In the genomic region with DNA sequence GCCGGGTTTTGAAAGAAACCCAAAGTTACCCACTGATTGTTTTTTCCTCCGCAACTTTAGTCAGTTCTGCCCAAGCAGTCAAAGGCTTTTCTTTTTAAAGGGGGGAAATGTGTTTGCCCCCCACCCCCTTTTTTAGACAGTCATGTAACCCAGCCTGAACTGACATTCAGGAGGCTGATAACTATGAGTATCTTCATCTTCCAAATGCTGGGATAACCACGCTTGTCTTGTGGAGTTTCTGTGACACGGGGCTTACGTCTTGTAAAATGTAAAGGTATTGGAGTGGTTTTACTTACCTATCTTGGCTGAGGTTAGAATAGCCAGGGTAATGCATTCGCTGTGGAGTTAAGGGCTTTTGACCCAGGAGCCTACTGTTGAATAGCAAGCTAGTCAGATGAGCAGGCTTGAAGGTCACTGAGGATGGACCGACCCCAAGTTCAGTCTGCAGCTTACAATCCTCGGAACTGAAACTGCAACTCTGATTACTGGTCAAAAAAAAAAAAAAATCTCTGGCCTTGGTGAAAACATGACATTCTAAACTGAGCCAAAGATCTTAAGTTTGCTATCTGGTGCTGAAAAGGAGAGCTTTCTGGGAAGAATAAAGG, we compare ENCODE assay signal across 8 mouse cellular contexts. TPM values are rescaled to one million over a fixed set of nuclear protein-coding genes. Genes with fewer than 3 reads are reported as not detected.
A peak's percentile ranks its signal among the peaks of the same experiment; 100 is the strongest.
DNase-seq lines count a peak whose midpoint lies in the region; ATAC-seq and TF ChIP-seq lines count a peak whose summit lies in the region.

A gene (minus strand): TSS at position 318 of the 605 bp plus-strand sequence.

- H3K9me3 ChIP-seq in neural tube, embryonic 11.5 days (ENCODE audit: control insufficient read depth, low read length), result no peaks in the 10 kb centered on the region
- no peaks in the 10 kb centered on the region for H3K9me3 ChIP-seq in liver, embryonic 15.5 days (replicated peaks)

- H3K27ac ChIP-seq in neural tube, embryonic 11.5 days (ENCODE audit: low read depth, low read length), result peak within 1 kb of the TSS; percentile 83
- H3K27ac ChIP-seq in liver, embryonic 15.5 days (replicated peaks), result peak within 1 kb of the TSS; percentile 91

- WGBS in neural tube, embryonic 11.5 days, result 5% methylated on average over 8 of the region's 8 CpGs
- 1% methylated on average over 8 of the region's 8 CpGs for WGBS in liver, embryonic 15.5 days (ENCODE audit: insufficient replicate concordance)

- peak within 1 kb of the TSS; percentile 81 for H3K9ac ChIP-seq in neural tube, embryonic 11.5 days (ENCODE audit: low read length)
- H3K9ac ChIP-seq in liver, embryonic 15.5 days, result peak within 1 kb of the TSS; percentile 86

- H3K27me3 ChIP-seq in neural tube, embryonic 11.5 days (ENCODE audit: control insufficient read depth, insufficient read depth, low read length), result no peaks in the 10 kb centered on the region
- no peaks in the 10 kb centered on the region for H3K27me3 ChIP-seq in liver, embryonic 15.5 days

- DNase-seq in neural tube, embryonic 11.5 days (ENCODE audit: low spot score), result no peak
- DNase-seq in neural tube, embryonic 10.5 days (ENCODE audit: extremely low spot score, low spot score), result no peak
- no peak for DNase-seq in brain, embryonic 14.5 days (ENCODE audit: low read depth)
- DNase-seq in gastrocnemius, postnatal 4 days (ENCODE audit: low spot score in 2 of 2), result no peak
- peak; percentile 36 to 61 for DNase-seq in kidney, adult 8-10 months
- no peak for DNase-seq in ovary, postnatal 14 days (ENCODE audit: low spot score)
- no peak for DNase-seq in T-cell, adult 2 months (ENCODE audit: low spot score)

- peak within 1 kb of the TSS; percentile 79 for H3K4me2 ChIP-seq in neural tube, embryonic 11.5 days (ENCODE audit: low read depth)
- peak within 1 kb of the TSS; percentile 86 for H3K4me2 ChIP-seq in liver, embryonic 15.5 days

- TF ChIP-seq POLR2A in brain, embryonic 14.5 days (IDR thresholded peaks at IDR 0.05; ENCODE audit: borderline replicate concordance, extremely low read depth, insufficient read depth, insufficient read length, poor library complexity, severe bottlenecking), result no peak

- no peaks in the 10 kb centered on the region for H3K36me3 ChIP-seq in neural tube, embryonic 11.5 days (ENCODE audit: control insufficient read depth, insufficient read depth, low read length)
- no peaks in the 10 kb centered on the region; the same call in 1 of the 2 replicates for H3K36me3 ChIP-seq in liver, embryonic 15.5 days (replicated peaks)

- no peak; the same call in 1 of the 2 replicates for ATAC-seq in neural tube, embryonic 11.5 days (ENCODE audit: insufficient read depth, low FRiP score, low TSS enrichment)
- ATAC-seq in liver, embryonic 15.5 days (ENCODE audit: insufficient read depth), result no peak

- H3K4me1 ChIP-seq in neural tube, embryonic 11.5 days (ENCODE audit: control insufficient read depth, insufficient read depth, low read length), result peaks cover 8% of the 10 kb centered on the region; the same call in 1 of the 2 replicates
- H3K4me1 ChIP-seq in liver, embryonic 15.5 days (replicated peaks), result peaks cover 31% of the 10 kb centered on the region

- no peak for TF ChIP-seq CTCF in brain, embryonic 14.5 days (IDR thresholded peaks at IDR 0.05; ENCODE audit: borderline replicate concordance, extremely low read depth, insufficient read depth, insufficient read length)

- H3K4me3 ChIP-seq in neural tube, embryonic 11.5 days (ENCODE audit: low read depth, low read length), result peak within 1 kb of the TSS; percentile 75
- peak within 1 kb of the TSS; percentile 78 for H3K4me3 ChIP-seq in liver, embryonic 15.5 days (replicated peaks)

RNA-seq across cellular contexts. Expression of the gene that starts here (rescaled TPM):
- polyA plus RNA-seq in neural tube, embryonic 11.5 days (2014; fragmentation: Nextera tagmentation; extraction: Ambion mirVana), result 66.5 and 72.8 TPM in 2 replicates
- polyA plus RNA-seq in brain, embryonic 14.5 days (2012; rRNA removed), result 48.5 and 48.9 TPM in 2 replicates
- total RNA-seq in gastrocnemius, postnatal 4 days (2021), result 10 to 100 TPM; 17.6 to 21.3 TPM
- polyA plus RNA-seq in liver, embryonic 15.5 days (2015; fragmentation: Nextera tagmentation; extraction: Ambion mirVana), result 27.7 and 28.9 TPM in 2 replicates

Comparison
In these comparisons a context has a peak if more than half of its experiments do, and no peak if none do; other contexts are left out.
1. DNase-seq: peak in kidney, adult 8-10 months (2 of 2); none in neural tube, embryonic 11.5 days (single experiment), neural tube, embryonic 10.5 days (single experiment), brain, embryonic 14.5 days (single experiment), gastrocnemius, postnatal 4 days (0 of 2), ovary, postnatal 14 days (single experiment) and T-cell, adult 2 months (single experiment).